ENCODE assay signal across 9 mouse cellular contexts in genomic region chr12:86802899-86803298, GRCm38 (mm10).
DNase-seq lines count a peak whose midpoint lies in the region; ATAC-seq and TF ChIP-seq lines count a peak whose summit lies in the region.
"Had no signal": no experiment of that assay in that cellular context is flagged by ENCODE, and none has a peak within 500 bp of the region (broad histone marks: within the 10 kb centered on the region; RNA-seq: fewer than 3 reads in every experiment).

No protein-coding gene starts in this region.

- H3K36me3 ChIP-seq in forebrain, embryonic 12.5 days (replicated peaks): no peaks in the 10 kb centered on the region
- H3K36me3 ChIP-seq in intestine, embryonic 14.5 days (ENCODE audit: control insufficient read depth, insufficient read depth, low read length): no peaks in the 10 kb centered on the region
- H3K36me3 ChIP-seq in neural tube, embryonic 12.5 days: no peaks in the 10 kb centered on the region

- H3K27ac ChIP-seq in layer of hippocampus, adult 2 months: peak overlapping the region; percentile 97
- H3K27ac ChIP-seq in forebrain, embryonic 12.5 days: peak overlapping the region; percentile 98
- peak overlapping the region; percentile 92 for H3K27ac ChIP-seq in intestine, embryonic 14.5 days (ENCODE audit: low read depth)
- peak overlapping the region; percentile 80 for H3K27ac ChIP-seq in neural tube, embryonic 12.5 days

- TF ChIP-seq CTCF in layer of hippocampus, adult 2 months (conservative IDR thresholded peaks at IDR 0.05): no peak

- H3K9ac ChIP-seq in forebrain, embryonic 12.5 days: peak overlapping the region; percentile 30; the same call in 1 of the 2 replicates
- H3K9ac ChIP-seq in intestine, embryonic 14.5 days (ENCODE audit: low read length): no peak overlapping the region
- no peak overlapping the region for H3K9ac ChIP-seq in neural tube, embryonic 12.5 days

- 50% methylated on average over 3 of the region's 3 CpGs for WGBS in forebrain, embryonic 12.5 days
- WGBS in intestine, embryonic 14.5 days: 38% methylated on average over 3 of the region's 3 CpGs
- 49% methylated on average over 3 of the region's 3 CpGs for WGBS in neural tube, embryonic 12.5 days

- ATAC-seq in forebrain, embryonic 12.5 days (ENCODE audit: low FRiP score): no peak
- no peak for ATAC-seq in intestine, embryonic 14.5 days (replicated peaks; ENCODE audit: low FRiP score, low TSS enrichment, low read depth)
- ATAC-seq in neural tube, embryonic 12.5 days (ENCODE audit: low FRiP score, low read depth): no peak

- no peak overlapping the region for H3K4me3 ChIP-seq in layer of hippocampus, adult 2 months
- no peak overlapping the region for H3K4me3 ChIP-seq in forebrain, embryonic 12.5 days (replicated peaks)
- no peak overlapping the region for H3K4me3 ChIP-seq in intestine, embryonic 14.5 days (ENCODE audit: low read depth, low read length)
- no peak overlapping the region for H3K4me3 ChIP-seq in neural tube, embryonic 12.5 days

- no peak for DNase-seq in layer of hippocampus, adult 2 months (ENCODE audit: low spot score in 2 of 2)
- no peak for DNase-seq in layer of hippocampus, adult 8-10 months (ENCODE audit: low spot score in 2 of 2)
- no peak for DNase-seq in intestine, embryonic 14.5 days (ENCODE audit: low spot score)
- DNase-seq in embryo, embryonic 10.5 days (ENCODE audit: low spot score): no peak
- DNase-seq in embryo, embryonic 9.5 days (ENCODE audit: extremely low spot score): no peak
- DNase-seq in right cerebral cortex, postnatal 10 days (ENCODE audit: low spot score in 2 of 2): no peak

- H3K27me3 ChIP-seq in forebrain, embryonic 12.5 days: peaks cover 4% of the 10 kb centered on the region; the same call in 1 of the 2 replicates
- no peaks in the 10 kb centered on the region for H3K27me3 ChIP-seq in intestine, embryonic 14.5 days (replicated peaks; ENCODE audit: control insufficient read depth, insufficient read depth, low read length)
- no peaks in the 10 kb centered on the region for H3K27me3 ChIP-seq in neural tube, embryonic 12.5 days (replicated peaks)
- H3K27me3 ChIP-seq: Patski had no signal

- peaks cover 92% of the 10 kb centered on the region for H3K4me1 ChIP-seq in forebrain, embryonic 12.5 days
- peaks cover 80% of the 10 kb centered on the region for H3K4me1 ChIP-seq in intestine, embryonic 14.5 days (replicated peaks; ENCODE audit: control insufficient read depth, insufficient read depth, low read length)
- peaks cover 84% of the 10 kb centered on the region for H3K4me1 ChIP-seq in neural tube, embryonic 12.5 days

- H3K4me2 ChIP-seq in forebrain, embryonic 12.5 days: peak overlapping the region; percentile 46; the same call in 1 of the 2 replicates
- H3K4me2 ChIP-seq in intestine, embryonic 14.5 days (ENCODE audit: low read length): no peak overlapping the region
- H3K4me2 ChIP-seq in neural tube, embryonic 12.5 days (replicated peaks): peak overlapping the region; percentile 41; the same call in 1 of the 2 replicates

- no peaks in the 10 kb centered on the region for H3K9me3 ChIP-seq in forebrain, embryonic 12.5 days
- no peaks in the 10 kb centered on the region for H3K9me3 ChIP-seq in intestine, embryonic 14.5 days (ENCODE audit: control insufficient read depth, low read length)
- no peaks in the 10 kb centered on the region for H3K9me3 ChIP-seq in neural tube, embryonic 12.5 days
